Mouse (Mus musculus) spleen, adult 18-20 months (tissue): ENCODE data around the gene Rapgef4.

Source experiments
- DNase-seq, 2 experiments: peaks; one replicate each; pipeline ENCODE4 v3.0.0; 2022; ENCODE audit warnings: mixed read lengths in 2 of 2

The Rapgef4 gene

DNA sequence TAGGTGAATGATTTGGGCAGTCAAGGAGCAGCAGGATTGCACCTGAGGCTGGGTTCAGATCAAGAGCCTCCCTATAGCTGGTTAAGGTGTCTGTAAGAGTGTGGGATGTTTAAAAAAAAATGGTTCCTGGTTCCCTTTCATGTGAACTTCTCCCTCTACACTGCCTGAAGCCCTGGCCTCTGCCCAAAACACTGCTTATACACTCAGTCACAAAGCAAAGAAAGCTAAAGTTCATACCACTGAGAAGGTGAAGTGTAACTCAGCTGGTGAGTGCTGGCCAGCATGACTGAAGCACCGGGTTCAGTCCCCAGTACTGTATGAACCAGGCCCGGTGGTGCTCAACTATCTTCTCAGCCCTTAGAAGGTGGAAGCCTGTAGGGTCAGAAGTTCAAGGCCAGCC, 218.4 kb downstream of the Rapgef4 start:
- DNase-seq, result no peak

DNA sequence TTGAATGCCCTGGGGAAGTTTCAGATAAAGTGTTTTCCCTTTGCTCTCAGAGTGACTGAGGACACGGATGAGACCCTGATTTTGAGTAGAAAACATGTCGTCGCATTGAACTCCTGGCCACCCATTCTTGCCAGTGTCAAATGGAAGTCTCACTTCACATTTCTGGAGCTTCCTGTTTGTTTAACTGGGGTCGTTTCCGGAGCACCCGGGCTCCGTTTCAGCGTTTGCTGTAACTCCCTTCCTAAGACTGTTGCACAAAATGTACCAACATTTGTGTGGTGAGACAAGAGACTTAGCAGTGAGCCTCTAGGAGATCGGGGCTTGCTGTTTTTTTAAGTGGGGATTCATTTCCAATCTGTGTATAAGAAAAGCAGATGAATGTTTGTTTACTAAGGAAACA, 220.5 kb downstream of the Rapgef4 start:
- no peak for DNase-seq

- DNase-seq, result no peak
Measured at GRCm38 (mm10) chr2:72202252-72202651, 221.2 kb downstream of the Rapgef4 start.

DNA sequence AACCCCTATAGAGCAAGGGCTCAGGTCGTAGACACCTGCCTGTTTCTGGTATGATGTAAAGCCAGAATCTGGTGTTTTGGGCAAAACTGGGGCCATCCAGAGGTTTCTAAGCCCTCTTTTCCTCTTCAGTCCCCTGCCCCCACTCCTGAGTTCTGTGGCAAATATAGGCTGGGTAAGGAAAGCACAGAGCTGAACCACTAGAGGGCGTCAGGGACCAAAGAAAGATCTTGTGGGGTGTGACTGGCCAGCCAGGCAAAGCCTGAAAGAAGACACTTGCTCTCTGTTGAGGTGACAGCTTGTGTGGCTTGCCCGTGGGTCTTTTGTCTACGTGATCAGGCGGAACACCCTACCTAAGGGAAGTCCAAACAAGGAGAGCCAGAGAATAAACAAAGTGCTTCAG, 222.6 kb downstream of the Rapgef4 start:
- peak; percentile 9 to 31 for DNase-seq

- no peak for DNase-seq
Measured at GRCm38 (mm10) chr2:72205869-72206268, 224.8 kb downstream of the Rapgef4 start.

- DNase-seq, result no peak
Measured at GRCm38 (mm10) chr2:72206530-72207248, 225.6 kb downstream of the Rapgef4 start.

- no peak for DNase-seq
Measured at GRCm38 (mm10) chr2:72217336-72217735, 236.3 kb downstream of the Rapgef4 start.

- peak in 1 of 2 experiments; percentile 60 for DNase-seq
Measured at GRCm38 (mm10) chr2:72219921-72220320, 238.9 kb downstream of the Rapgef4 start.

- no peak for DNase-seq
Measured at GRCm38 (mm10) chr2:72221283-72221682, 240.2 kb downstream of the Rapgef4 start.

- no peak for DNase-seq
Measured at GRCm38 (mm10) chr2:72221706-72222105, 240.7 kb downstream of the Rapgef4 start.

GRCm38 (mm10) chr2:72222276-72222675, 241.2 kb downstream of the Rapgef4 start:
- DNase-seq, result no peak

GRCm38 (mm10) chr2:72222736-72223455, 241.9 kb downstream of the Rapgef4 start:
- no peak for DNase-seq

GRCm38 (mm10) chr2:72223479-72223878, 242.4 kb downstream of the Rapgef4 start:
- DNase-seq, result no peak

GRCm38 (mm10) chr2:72226006-72226405, 245.0 kb downstream of the Rapgef4 start:
- DNase-seq, result no peak

DNA sequence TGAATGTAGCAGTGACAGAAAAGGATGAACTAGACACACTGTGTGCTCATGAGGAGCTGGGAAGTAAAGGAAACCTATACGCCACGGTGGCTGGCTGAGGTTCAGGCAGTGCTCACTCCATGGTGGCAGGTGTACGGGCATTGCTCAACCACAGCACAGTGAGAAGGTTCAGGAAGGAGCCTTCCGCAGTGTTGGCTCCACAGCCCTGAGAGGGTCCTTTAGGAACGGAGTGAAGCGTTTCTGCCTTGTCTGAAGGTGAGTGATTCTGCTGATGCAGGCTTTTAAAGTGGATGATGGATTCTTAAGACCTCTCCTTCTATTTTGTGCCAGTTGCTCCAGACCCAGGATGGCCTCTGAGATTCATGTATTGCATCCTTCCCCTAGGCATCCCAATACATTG, 246.4 kb downstream of the Rapgef4 start:
- DNase-seq, result no peak

DNA sequence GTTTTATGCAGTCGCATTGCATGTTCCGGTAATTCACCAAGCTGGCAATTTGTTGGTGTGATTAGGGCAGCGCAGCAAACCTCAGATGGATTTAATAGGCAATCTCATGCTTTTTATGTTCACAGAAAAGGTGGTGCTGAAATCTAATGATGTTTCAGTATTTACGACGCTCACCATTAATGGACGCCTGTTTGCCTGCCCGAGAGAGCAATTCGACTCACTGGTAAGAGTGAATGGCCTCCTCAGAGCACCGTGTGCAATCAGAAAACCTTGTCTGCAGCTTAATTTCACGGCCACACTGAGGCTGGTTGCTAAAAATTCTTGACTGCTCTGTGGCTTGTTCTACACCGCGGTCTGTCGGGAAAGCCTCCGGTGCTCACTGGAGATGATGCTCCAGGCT, 247.8 kb downstream of the Rapgef4 start:
- no peak for DNase-seq

DNA sequence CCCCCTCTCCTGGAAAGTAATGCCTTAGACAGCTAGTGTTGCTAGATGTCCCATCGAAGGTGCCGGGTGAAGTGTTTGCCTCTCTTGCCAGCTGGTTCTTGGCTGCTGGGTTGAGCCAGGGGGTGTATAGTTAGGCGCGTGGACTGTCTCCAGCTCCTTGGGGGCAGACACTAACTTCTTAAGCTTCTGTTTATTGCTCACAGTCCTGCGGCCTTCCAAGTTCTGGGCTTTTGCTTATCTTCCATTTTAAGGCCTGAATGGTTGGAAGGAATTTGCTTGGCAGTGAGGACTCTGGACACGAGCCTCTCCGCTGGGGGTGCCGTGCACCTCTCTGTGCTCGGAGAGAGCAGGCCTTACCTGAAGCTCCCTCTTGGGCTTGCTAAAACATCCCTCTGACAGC, 249.5 kb downstream of the Rapgef4 start:
- DNase-seq, result no peak

- no peak for DNase-seq
Measured at GRCm38 (mm10) chr2:72234085-72234484, 253.0 kb downstream of the Rapgef4 start.

DNA sequence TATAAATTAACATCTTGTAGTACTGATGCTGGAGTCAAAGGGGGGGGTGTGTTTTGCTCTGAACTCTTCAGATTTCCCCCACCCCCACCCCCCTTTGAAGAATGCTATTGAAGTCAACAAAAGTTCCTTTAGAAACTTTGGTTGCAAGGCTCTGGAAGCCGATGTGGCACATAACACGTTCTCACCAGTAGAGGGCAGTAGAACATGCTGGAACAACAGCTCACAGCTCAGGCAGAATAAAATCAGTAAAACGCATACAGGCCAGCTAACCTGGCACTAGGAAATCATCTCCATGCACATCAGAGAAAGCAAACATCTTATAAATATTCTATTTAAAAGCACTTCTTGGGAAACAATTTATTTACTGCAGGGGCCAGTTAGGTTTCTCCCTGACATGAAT, 253.9 kb downstream of the Rapgef4 start:
- peak in 1 of 2 experiments; percentile 36 for DNase-seq

DNA sequence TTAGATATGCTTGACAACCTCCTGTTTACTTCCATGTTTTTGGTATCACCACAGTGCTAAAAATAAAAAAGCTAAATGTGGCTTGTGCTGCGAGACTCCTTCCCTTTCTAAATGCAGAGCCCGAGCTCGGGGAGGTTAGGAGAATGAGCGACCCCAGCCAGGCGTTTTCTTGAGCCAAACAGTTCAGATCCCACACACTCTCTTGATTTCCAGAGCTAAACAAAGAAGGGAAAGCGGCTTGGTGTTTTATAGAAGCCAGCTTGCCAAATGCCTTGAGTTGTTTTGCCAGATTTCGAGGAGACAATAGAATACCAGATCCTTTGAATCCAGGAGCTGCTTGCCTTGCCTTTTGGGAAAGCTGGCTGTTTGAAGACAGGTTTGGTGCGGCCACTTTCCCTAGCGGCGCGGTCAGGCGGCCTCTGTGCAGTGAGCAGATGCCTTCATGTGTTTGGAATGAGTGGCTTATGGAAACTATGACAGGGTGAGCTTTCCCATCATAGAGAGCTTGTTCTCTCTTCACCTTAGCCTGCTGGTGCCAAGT, 254.4 kb downstream of the Rapgef4 start:
- no peak for DNase-seq

- DNase-seq, result no peak
Measured at GRCm38 (mm10) chr2:72238421-72238820, 257.4 kb downstream of the Rapgef4 start.

- no peak for DNase-seq
Measured at GRCm38 (mm10) chr2:72238925-72239324, 257.9 kb downstream of the Rapgef4 start.

- DNase-seq, result no peak
Measured at GRCm38 (mm10) chr2:72239456-72239855, 258.4 kb downstream of the Rapgef4 start.

DNA sequence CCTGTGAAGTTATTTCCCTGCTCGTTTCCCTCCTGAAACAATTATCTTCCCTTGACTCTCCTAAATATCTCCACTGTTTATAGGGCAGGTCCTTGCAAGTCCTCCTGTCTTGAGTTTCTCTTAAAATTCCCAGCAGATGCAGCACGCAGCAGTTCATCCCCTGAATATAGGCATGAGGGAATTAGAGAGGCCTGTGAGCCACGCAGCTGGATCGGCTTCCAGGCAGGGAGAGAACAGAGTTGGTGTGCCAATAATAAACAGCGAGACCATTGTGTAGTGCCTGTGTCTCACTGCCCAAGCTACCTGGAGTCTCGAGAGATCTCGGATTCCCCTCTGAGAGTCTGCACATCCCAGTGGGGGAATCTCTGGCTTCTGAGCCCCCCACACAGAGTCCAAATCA, 259.0 kb downstream of the Rapgef4 start:
- no peak for DNase-seq
